Mouse (Mus musculus): ENCODE results near the gene Rasip1.

- TF ChIP-seq POLR2A (IDR thresholded peaks at IDR 0.05; ENCODE audit: insufficient read depth, low read length) = no peak
- TF ChIP-seq CTCF (IDR thresholded peaks at IDR 0.05; ENCODE audit: low read depth, low read length) = no peak
Measured at GRCm38 (mm10) chr7:45667761-45668160, 40.5 kb downstream of the Rasip1 start.

Data from ES-Bruce4 (cell line).